Mouse (Mus musculus): Measurements from ENCODE around the gene Ggta1. TPM values are rescaled to one million over a fixed set of nuclear protein-coding genes. Genes with fewer than 3 reads are reported as not detected.

Ggta1 gene
- polyA plus RNA-seq, 1 experiment from 2014 or later: 7.8 TPM

DNA sequence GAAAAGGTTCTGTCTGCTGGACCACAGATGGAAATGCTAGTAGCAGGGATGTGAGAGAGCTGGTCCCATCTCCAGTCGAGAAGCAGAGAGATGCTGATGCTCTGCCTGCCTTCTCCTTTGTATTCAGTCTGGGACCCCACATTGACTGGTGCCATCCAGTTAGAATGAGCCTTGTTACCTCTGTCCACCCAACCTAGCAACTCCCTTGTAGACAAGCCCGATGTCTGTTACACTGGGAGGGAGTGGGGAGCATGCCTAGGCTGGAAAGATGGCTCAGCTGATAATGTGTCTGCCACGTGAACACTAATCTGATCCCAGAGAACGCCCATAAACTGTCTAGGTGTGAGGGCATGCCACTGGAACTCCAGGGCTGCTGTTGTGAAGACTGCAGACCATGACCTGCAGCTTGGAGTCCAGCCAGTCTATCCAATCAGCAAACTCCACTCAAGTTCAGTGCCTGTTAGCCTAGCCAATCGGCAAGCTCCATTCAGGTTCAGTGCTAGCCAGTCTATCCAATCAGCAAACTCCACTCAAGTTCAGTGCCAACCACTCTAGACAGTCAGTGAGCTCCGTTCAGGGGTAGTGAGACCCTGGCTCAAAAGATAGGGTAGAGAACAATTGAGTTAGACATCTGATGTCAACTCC lies 64.7 kb downstream of the Ggta1 start:
- peaks cover 12% of the 10 kb centered on the region for H3K36me3 ChIP-seq
- no peak overlapping the region for H3K27ac ChIP-seq
- H3K27me3 ChIP-seq: no peaks in the 10 kb centered on the region
- H3K4me2 ChIP-seq: no peak overlapping the region
- DNase-seq (no peak), ATAC-seq (ENCODE audit: low read depth) (no peak; the same call in 1 of the 2 replicates)
- 58% methylated on average over 6 of the region's 6 CpGs for WGBS (ENCODE audit: insufficient replicate concordance)
- H3K9ac ChIP-seq: no peak overlapping the region
- H3K4me3 ChIP-seq (replicated peaks): no peak overlapping the region
- peaks cover 6% of the 10 kb centered on the region for H3K4me1 ChIP-seq (replicated peaks)
- H3K9me3 ChIP-seq (replicated peaks): no peaks in the 10 kb centered on the region

DNA sequence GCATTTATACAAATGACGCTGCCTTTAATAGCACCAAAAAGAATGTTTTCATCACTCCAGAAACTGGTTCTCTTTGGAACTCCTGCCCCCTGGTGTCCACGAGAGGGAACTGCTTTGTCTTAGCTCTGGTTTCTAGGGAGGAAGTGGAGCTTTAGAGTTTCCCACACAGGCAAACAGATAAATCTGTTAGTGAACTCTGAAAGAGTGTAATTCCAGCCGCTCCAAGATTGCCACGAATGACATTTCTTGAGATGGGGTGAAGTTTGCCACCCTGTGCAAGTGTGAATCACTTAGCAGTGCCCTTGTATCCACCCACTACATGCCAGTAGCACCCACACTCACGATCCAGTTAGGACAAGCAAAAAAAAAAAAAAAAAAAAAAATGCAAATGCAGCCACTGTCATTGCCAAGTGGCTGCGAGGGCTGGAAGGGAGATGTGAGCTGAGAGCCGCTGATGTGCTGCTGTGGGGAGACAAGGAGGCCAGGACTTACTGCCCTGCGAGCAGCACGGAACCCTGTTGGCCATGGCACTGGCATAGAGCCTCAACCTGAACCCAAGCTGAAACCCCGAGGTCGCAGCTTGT lies 65.3 kb downstream of the Ggta1 start:
- ATAC-seq (ENCODE audit: low read depth) (no peak), DNase-seq (peak; percentile 29)
- Histone ChIP-seq H3K27me3 (no peaks in the 10 kb centered on the region), H3K4me3 (replicated peaks) (no peak overlapping the region), H3K36me3 (peaks cover 12% of the 10 kb centered on the region), H3K4me1 (replicated peaks) (peaks cover 6% of the 10 kb centered on the region), H3K4me2 (no peak overlapping the region), H3K9ac (no peak overlapping the region), H3K9me3 (replicated peaks) (no peaks in the 10 kb centered on the region), H3K27ac (no peak overlapping the region)
- 38% methylated on average over 11 of the region's 11 CpGs for WGBS (ENCODE audit: insufficient replicate concordance)

DNA sequence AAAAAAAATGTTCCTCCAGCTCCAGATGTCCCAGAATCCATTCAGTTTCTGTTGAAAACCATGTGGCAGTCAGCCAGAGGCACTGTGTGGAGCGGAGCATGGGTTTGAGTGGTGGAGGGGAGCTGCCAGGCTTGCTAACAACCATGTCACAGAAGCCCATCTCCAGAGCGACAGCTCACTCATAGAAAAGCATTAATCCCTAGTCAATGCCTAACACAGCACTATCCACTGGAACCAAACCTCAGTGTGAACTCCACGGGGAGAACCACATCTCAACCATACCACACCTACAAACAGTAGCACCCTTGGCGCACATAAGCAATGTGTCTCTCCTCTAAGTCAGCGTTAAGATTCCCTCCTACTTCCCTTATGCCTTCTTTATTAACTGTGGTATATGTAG lies 65.9 kb downstream of the Ggta1 start, which contains the start of gene 4930402F06Rik:
TSS of gene 4930402F06Rik (minus strand) at position 80 of the 400 bp plus-strand sequence.
- H3K36me3 ChIP-seq: peaks cover 6% of the 10 kb centered on the region; the same call in 1 of the 2 replicates
- no peak for ATAC-seq (ENCODE audit: low read depth)
- no peaks in the 10 kb centered on the region for H3K27me3 ChIP-seq
- no peak within 1 kb of the TSS for H3K27ac ChIP-seq
- H3K4me1 ChIP-seq (replicated peaks): peaks cover 6% of the 10 kb centered on the region
- no peaks in the 10 kb centered on the region for H3K9me3 ChIP-seq (replicated peaks)
- H3K4me3 ChIP-seq (replicated peaks): no peak within 1 kb of the TSS
- DNase-seq: no peak
- no peak within 1 kb of the TSS for H3K9ac ChIP-seq
- no peak within 1 kb of the TSS for H3K4me2 ChIP-seq
- WGBS (ENCODE audit: insufficient replicate concordance): 61% methylated on average over 5 of the region's 5 CpGs

DNA sequence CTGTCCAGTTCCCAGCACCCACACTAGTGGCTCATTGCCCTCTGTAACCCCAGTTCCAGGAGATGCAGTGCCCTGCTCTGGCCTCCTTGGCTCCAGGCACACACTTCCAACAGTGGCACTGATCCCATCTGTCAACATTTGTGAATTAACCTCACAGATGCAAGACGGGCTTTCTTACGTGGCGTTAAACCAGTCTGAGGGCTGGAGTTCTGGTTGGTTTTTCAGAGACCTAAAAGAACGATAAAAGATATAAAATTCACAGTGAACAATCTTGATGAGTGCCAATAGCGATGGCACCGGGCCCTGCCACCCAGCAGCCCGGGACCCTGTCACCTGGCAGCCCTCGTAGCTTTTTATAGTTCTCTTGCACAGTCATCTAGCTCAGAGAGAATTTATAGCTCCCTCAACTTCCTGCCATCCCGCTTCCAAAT lies 77.6 kb downstream of the Ggta1 start:
- H3K4me2 ChIP-seq: no peak overlapping the region
- no peak overlapping the region for H3K4me3 ChIP-seq (replicated peaks)
- WGBS (ENCODE audit: insufficient replicate concordance): 61% methylated on average over 9 of the region's 9 CpGs
- H3K27ac ChIP-seq: no peak overlapping the region
- ATAC-seq (ENCODE audit: low read depth): no peak
- H3K9me3 ChIP-seq (replicated peaks): no peaks in the 10 kb centered on the region
- no peaks in the 10 kb centered on the region for H3K4me1 ChIP-seq (replicated peaks)
- H3K9ac ChIP-seq: no peak overlapping the region
- DNase-seq: no peak
- no peaks in the 10 kb centered on the region for H3K27me3 ChIP-seq
- H3K36me3 ChIP-seq: no peaks in the 10 kb centered on the region

DNA sequence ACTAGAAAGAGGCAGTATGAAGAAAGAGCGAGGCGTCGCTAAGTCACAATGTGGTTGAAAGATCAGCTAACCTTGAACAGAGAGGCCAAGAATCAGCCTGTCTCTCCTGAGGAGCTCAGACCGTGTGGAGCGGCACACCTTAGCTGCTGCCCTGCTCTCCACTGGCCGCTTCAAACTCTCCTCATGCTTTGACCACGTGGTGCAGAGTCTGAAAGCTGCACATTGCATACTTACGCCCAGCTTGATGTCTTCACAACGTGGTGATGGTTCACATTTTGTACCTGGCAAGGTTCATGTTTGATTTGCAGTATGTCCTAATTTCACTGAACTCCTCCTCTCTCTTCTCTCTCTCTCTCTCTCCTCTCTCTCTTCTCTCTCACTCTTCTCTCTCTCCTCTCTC lies 83.7 kb downstream of the Ggta1 start:
- WGBS (ENCODE audit: insufficient replicate concordance): 65% methylated on average over 9 of the region's 9 CpGs
- H3K27me3 ChIP-seq: peaks cover 3% of the 10 kb centered on the region; the same call in 1 of the 2 replicates
- H3K9ac ChIP-seq: no peak overlapping the region
- H3K27ac ChIP-seq: no peak overlapping the region
- no peaks in the 10 kb centered on the region for H3K4me1 ChIP-seq (replicated peaks)
- no peak overlapping the region for H3K4me3 ChIP-seq (replicated peaks)
- no peak overlapping the region for H3K4me2 ChIP-seq
- DNase-seq (no peak), ATAC-seq (ENCODE audit: low read depth) (no peak)
- H3K9me3 ChIP-seq (replicated peaks): no peaks in the 10 kb centered on the region
- no peaks in the 10 kb centered on the region for H3K36me3 ChIP-seq

DNA sequence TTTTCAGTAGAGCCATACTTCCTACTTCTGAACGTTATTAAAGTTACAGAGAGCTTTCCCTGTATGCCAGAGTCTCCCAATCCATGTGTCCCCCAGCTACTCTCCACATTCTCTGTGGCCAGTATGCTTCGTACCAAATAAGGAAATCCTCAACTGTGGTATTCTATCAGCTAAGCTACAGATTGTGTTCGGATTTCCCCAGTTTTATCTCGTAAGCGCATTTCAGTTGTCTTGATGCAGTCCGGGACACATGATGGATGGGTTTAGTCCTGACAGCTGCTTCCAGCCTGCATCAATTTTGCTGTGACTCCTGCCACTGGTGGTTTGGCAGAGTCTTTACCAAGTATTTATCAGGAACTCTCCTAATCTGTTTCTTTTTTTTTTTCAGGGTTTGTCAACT lies 85.4 kb downstream of the Ggta1 start:
- DNase-seq: no peak
- Histone ChIP-seq H3K4me3 (replicated peaks) (no peak overlapping the region), H3K9me3 (replicated peaks) (no peaks in the 10 kb centered on the region), H3K27ac (no peak overlapping the region), H3K27me3 (peaks cover 3% of the 10 kb centered on the region; the same call in 1 of the 2 replicates), H3K4me2 (no peak overlapping the region), H3K36me3 (no peaks in the 10 kb centered on the region), H3K9ac (no peak overlapping the region), H3K4me1 (replicated peaks) (no peaks in the 10 kb centered on the region)
- ATAC-seq (ENCODE audit: low read depth): no peak
- WGBS (ENCODE audit: insufficient replicate concordance): 6% methylated on average over 6 of the region's 6 CpGs

DNA sequence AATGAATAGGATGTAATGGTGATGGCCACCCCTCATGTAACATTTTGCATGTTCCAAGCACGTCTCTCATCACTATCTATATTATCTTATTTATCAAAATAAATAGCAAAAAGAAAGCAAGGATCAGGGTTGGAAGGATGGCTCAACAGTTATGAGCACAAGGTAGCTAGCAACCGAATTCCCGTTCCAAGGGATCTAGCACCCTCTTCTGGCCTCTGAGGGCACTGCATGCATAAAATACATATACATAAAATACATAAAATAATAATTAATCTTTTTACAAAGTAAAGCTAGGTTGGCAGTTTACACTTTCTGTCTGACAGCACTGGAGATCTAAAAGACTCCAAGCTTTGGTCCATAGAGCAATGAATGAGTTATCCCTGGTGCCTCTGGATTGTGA lies 90.0 kb downstream of the Ggta1 start:
- no peaks in the 10 kb centered on the region for H3K9me3 ChIP-seq (replicated peaks)
- no peak overlapping the region for H3K4me3 ChIP-seq (replicated peaks)
- DNase-seq (peak; percentile 28), ATAC-seq (ENCODE audit: low read depth) (no peak)
- no peaks in the 10 kb centered on the region for H3K4me1 ChIP-seq (replicated peaks)
- H3K9ac ChIP-seq: no peak overlapping the region
- WGBS (ENCODE audit: insufficient replicate concordance): 16% methylated on average over 3 of the region's 3 CpGs
- H3K27me3 ChIP-seq: no peaks in the 10 kb centered on the region
- H3K4me2 ChIP-seq: no peak overlapping the region
- H3K27ac ChIP-seq: no peak overlapping the region
- no peaks in the 10 kb centered on the region for H3K36me3 ChIP-seq

DNA sequence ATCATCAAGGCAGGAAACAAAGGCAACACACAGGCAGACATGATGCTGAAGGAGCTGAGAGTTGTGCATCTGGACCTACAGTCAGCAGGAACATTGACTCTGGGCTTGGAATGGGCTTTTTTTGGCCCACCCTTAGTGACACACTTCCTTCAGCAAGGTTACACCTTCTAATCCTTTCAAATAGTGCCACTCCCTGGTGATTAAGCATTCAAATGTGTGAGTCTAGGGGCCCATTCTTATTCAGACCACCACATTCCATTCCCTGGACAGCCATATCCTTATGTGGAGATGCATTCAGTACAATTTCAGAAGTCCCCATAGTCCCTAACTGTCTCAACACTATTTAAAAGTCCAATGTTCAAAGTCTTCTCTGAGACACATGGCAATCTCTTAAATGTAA lies 92.3 kb downstream of the Ggta1 start:
- H3K9me3 ChIP-seq (replicated peaks): no peaks in the 10 kb centered on the region
- H3K4me1 ChIP-seq (replicated peaks): no peaks in the 10 kb centered on the region
- no peak overlapping the region for H3K4me3 ChIP-seq (replicated peaks)
- H3K27me3 ChIP-seq: 0 out of 2 replicates have a peak, but pooled peaks cover under 1% of the 10 kb centered on the region
- no peak overlapping the region for H3K9ac ChIP-seq
- DNase-seq (no peak), ATAC-seq (ENCODE audit: low read depth) (no peak)
- H3K27ac ChIP-seq: no peak overlapping the region
- H3K36me3 ChIP-seq: no peaks in the 10 kb centered on the region
- no peak overlapping the region for H3K4me2 ChIP-seq

DNA sequence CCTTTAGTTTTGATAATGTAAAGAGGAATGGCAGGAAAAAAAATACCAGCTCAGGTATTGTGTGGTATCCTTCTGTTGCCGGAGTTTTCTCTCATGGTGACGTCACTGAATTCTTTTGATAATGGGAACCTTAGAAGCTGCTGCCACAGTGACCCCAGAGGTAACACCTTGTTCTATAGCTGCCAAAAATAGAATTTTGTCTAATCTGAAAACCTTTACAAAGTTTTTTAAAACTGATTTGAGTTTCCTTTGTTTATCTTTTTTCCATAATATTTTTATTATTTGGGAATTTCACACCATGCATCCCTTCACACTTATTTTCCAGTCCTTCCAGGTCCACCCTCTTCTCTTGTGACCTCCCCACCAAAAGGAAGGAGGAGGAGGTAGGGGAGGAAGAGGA lies 95.4 kb downstream of the Ggta1 start, which contains the start of gene 4930568D16Rik:
TSS of gene 4930568D16Rik (minus strand) at position 101 of the 400 bp plus-strand sequence.
- ATAC-seq (ENCODE audit: low read depth) (no peak), DNase-seq (no peak)
- Histone ChIP-seq H3K9ac (no peak within 1 kb of the TSS), H3K4me2 (no peak within 1 kb of the TSS), H3K4me1 (replicated peaks) (no peaks in the 10 kb centered on the region), H3K9me3 (replicated peaks) (no peaks in the 10 kb centered on the region), H3K27me3 (0 out of 2 replicates have a peak, but pooled peaks cover 4% of the 10 kb centered on the region), H3K4me3 (replicated peaks) (no peak within 1 kb of the TSS), H3K27ac (no peak within 1 kb of the TSS), H3K36me3 (no peaks in the 10 kb centered on the region)
- 69% methylated on average over 2 of the region's 2 CpGs for WGBS (ENCODE audit: insufficient replicate concordance)

Other genes with a start within 250 kb of the Ggta1 start
- gene Gsn, start 206.9 kb downstream of the Ggta1 start, polyA plus RNA-seq (2015; fragmentation: Nextera tagmentation; extraction: Ambion mirVana): 77.4 and 92.5 TPM in 2 replicates
- gene Stom, start 126.3 kb downstream of the Ggta1 start, polyA plus RNA-seq (2015; fragmentation: Nextera tagmentation; extraction: Ambion mirVana): 128 and 160 TPM in 2 replicates
- not detected in 2 replicates for gene 4930568D16Rik, start 95.5 kb downstream of the Ggta1 start, polyA plus RNA-seq (2015; fragmentation: Nextera tagmentation; extraction: Ambion mirVana)
- gene 4930402F06Rik, start 66.1 kb downstream of the Ggta1 start, polyA plus RNA-seq (2015; fragmentation: Nextera tagmentation; extraction: Ambion mirVana): not detected in 2 replicates
- gene Dab2ip, start 95.0 kb upstream of the Ggta1 start, polyA plus RNA-seq (2015; fragmentation: Nextera tagmentation; extraction: Ambion mirVana): 5.2 and 6.7 TPM in 2 replicates